Mouse (Mus musculus) frontal cortex, postnatal 36 days (tissue): ENCODE measurements around the gene Msmb.
"Not testable (repeated sequence)": the region's sequence is repeated elsewhere in the genome, so short reads cannot be mapped to it uniquely, and the experiment has no call there.

ENCODE experiments used
- DNase-seq, 2 experiments: peaks; one replicate each; pipeline ENCODE4 v3.0.0; 2022; ENCODE audit warnings: low spot score in 2 of 2

Msmb gene

DNA sequence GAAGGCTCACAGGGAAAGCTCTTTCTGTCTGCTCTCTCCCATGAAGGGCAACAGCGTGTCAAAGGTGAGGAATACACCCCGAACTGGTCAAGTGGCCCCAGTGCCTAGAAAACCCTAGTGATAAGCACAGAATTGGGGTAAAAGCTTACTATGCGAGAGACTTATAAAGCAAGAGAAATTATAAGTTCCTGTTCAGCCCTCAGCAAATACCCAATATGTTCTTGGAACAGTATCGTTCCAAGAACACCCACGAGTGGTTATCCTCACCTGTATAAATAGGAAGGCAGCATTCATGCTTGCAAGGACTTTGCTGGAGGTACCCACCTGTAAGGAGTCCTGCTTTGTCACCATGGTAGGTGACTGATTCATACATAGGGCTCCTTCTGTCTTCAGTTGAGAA, at the start of gene Msmb:
Gene Msmb, plus strand, starts transcription at position 301 of the 400 bp plus-strand sequence.
- no peak for DNase-seq

DNA sequence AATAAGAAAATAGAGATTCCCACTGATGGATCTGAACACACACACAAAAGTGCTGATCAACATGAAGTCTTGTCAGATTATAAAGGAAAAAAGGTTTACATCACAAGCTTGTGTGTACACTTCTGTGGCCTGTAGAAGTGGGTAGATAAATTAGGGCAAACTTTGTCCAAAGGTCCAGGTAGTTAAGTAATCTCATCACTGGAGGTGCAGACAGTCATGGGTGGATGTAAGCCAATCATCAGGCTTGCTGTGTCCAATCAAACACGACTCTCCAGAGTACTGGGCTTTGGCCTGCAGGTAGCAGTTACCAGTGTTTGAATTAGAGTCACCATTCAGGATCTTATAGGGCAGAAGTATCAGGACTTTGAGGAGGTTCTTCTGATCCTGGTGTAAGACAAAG, 48.8 kb upstream of the Msmb start:
- DNase-seq = no peak

- DNase-seq = no peak
Observed at GRCm38 (mm10) chr14:32093500-32094117, 48.2 kb upstream of the Msmb start.

GRCm38 (mm10) chr14:32095646-32096045, 46.2 kb upstream of the Msmb start:
- no peak for DNase-seq

DNA sequence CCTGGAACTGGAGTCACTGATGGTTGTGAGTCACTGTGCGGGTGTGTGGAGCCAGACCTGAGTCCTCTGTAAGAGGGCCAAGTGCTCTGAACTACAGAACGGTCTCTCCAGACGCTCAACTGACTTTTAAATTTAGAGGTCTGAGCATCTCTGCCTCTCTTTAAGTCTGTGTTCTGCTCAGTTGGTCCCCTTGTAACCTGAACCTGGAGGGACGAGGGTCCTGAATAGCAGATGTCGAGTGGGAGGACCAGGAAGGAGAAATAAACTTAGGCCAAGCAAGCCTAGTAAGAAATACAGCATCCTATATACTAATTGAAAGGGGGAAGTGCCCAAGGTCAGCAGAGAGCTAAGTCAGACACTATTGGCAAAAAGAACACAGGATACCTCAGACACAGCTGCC, 45.1 kb upstream of the Msmb start:
- no peak for DNase-seq

GRCm38 (mm10) chr14:32097691-32098090, 44.1 kb upstream of the Msmb start:
- DNase-seq = no peak

GRCm38 (mm10) chr14:32098951-32099350, 42.9 kb upstream of the Msmb start:
- DNase-seq = no peak

GRCm38 (mm10) chr14:32103556-32103955, 38.3 kb upstream of the Msmb start:
- DNase-seq = no peak

GRCm38 (mm10) chr14:32105663-32106062, 36.2 kb upstream of the Msmb start:
- no peak for DNase-seq

DNA sequence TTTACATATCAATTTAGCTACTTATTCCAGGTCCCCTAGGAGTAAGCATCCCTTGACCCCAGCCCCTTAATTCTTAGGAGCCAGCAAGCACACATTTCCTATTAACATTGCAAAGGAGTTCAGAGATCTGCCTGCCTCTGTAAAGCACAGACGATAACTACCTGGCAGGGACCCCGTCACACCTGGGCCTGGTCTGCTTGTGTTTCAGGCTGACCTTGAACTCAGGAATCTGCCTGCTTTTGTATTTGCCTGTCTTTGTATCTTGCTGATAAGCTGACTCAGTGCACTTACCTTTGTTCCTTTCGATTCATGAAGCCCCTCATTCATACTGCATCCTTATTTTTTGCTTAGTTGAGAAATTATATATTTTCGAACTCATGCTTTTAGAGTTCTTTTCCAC, 34.9 kb upstream of the Msmb start:
- DNase-seq = no peak

DNA sequence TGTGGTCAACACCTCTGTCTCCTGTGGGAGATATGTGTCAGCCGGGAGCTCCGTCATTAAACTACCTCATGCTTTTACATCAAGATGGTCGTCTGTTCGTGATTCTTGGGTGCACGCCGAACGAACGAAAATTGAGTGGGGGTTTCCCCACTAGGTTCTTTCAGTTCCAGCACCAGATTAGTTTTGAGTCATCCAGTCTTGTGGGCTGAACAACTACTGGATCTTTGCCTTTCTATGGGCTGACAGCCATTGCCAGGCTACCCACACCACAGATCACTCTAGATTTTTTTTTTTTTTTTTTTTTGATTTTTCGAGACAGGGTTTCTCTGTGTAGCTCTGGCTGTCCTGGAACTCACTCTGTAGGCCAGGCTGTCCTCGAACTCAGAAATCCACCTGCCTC, 29.7 kb upstream of the Msmb start:
- DNase-seq = not testable (repeated sequence)

DNA sequence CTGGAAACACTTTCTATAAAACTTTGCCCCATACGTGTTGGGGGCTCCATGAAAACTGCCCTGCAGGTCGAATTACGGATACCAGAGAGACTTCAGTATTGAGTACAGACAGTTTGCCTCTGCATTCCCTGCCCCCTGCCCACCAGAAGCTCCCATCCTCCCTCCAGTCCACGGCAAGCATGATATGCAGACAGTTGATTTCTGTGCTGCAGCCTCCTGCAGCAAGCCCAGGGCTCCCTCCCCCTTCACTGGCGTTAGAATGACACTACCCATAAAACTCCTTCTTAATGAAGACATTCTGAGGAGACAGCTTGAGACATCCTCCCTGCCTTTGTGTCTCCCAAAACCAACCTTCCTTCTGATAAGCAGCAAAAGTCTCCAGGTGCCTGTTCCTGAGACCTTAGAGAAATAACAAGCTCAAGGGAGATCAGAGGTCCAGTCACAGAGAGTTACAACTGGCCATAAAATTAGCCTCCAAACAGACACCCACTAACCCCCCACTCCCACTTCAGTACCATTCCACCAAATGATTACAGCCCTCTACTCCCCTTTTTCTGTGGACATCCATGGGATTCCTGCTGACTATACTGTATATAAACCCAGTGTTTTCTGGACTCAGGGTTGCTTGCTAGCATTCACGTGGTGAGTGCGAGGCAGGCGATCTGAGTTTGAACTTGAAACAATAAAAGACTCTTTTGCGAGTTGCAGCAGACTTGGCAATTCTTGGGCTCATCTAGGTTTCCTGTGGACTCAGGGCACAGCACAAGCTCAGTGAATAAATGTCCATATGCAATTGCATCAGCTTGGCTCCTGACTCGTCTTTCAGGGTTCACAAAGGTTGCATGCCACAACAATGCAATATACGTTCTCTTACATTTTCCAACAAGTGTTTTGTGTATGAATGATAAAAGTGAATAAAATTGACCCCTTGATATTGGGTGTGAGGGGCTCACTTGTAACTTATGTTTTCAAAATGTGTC, 20.6 kb upstream of the Msmb start:
- no peak for DNase-seq

DNA sequence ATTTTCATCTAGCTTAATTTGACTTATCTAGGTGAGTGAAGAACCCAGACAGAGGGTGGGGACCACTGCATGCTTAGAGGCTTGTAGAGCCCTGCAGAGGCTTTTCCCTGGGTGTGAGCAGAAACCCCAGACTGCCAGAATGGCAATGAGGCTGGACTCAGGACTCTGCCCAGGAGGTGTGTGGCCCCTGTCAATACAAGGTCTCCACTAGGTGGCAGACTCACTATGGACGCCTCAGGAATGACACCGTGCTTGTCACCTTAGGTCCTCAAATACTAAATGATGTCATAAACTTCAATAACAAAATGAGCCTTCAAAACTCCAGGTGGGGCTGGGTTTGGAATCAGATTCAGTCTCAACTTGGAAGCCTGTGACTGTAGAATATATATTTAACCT, 19.9 kb upstream of the Msmb start:
- no peak for DNase-seq

- DNase-seq = no peak
Observed at GRCm38 (mm10) chr14:32124261-32124660, 17.6 kb upstream of the Msmb start.

- DNase-seq = not testable (repeated sequence)
Observed at GRCm38 (mm10) chr14:32125256-32125655, 16.6 kb upstream of the Msmb start.

- DNase-seq = no peak
Observed at GRCm38 (mm10) chr14:32128409-32128808, 13.4 kb upstream of the Msmb start.

GRCm38 (mm10) chr14:32131836-32132235, 10.0 kb upstream of the Msmb start:
- no peak for DNase-seq

DNA sequence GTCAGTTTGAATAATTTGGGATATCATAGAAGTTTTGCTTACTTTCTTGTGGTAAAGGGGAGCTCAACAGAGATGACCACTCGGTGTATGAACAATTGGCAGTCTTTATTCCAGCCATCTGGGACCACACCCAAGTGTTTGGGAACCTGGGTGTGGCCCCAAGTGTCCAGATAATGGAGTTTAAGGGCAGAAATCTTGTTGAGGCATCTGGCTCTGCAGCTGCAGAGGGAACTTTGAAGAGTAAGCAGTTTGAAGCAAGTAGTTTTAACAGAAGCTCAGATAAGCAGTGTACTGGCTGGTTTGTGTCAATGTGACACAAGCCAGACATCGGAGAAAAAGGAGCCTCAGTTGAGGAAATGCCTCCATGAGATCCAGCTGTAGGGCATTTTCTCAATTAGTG, 7.5 kb upstream of the Msmb start:
- no peak for DNase-seq

GRCm38 (mm10) chr14:32136467-32136866, 5.4 kb upstream of the Msmb start:
- not testable (repeated sequence) for DNase-seq

DNA sequence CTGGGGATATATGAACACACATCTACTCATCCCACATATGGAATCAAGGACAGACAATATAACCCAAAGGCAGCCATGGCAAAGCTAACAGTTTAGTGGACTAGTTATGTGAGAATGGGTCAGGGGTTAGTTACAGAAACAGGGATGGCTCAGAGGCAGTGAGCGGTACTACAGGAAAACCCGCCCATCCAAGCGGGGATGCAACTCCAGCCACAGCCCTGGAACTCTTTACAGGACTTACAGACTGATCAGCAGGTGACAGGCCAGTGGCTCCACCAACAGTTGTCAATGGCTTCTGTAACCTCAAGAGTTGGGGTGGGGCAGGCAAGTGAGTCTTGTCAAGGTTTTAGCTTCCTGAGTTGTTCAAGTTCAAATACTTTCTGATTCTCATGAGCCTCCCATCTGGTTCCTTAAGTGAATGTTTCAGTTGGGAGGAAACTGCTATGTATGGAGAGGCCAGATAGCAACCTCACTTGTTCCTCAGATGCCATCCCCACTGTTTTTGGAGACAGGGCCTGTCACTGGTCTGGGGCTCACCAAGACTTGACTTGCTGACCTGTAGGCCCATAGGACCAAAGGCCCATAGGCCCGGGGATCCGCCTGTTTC, 1.4 kb upstream of the Msmb start:
- no peak for DNase-seq

DNA sequence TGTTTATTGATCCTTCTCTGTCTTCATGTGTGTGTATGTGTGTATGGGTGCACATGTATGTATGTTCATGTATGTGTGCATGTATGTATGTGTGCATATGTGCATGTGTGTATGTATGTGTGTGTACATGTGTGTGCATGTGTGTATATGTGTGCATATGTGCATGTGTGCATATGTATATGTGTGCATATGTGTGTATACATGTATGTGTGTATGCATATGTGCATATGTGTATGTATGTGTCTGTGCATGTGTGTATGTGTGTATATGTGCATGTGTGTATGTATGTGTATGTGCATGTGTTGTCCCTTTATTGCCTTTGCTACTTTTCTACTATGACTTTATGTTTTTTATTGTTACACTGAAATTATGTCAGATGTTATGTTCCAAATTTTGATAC, 2.9 kb downstream of the Msmb start:
- DNase-seq = no peak

- DNase-seq = no peak
Observed at GRCm38 (mm10) chr14:32145401-32145800, 3.6 kb downstream of the Msmb start.
